Mouse (Mus musculus) lung, embryonic 14.5 days (tissue): ENCODE measurements around the gene Gphb5. TPM values are rescaled to one million over a fixed set of nuclear protein-coding genes. Genes with fewer than 3 reads are reported as not detected.

Experiments
- ATAC-seq: fragments of 200-750 bp; cut with Nextera tagmentation; 2 replicates; pipeline ENCODE4 v1.8.0; 2017; ENCODE audit warnings: mild to moderate bottlenecking, moderate TSS enrichment, moderate library complexity; ENCODE audit not compliant: insufficient read depth
- DNase-seq: peaks from one replicate; pipeline ENCODE4 v3.0.0-alpha.2; 2015
- H3K27ac ChIP-seq: fragments of 300-500 bp; sonication (generic); 2 replicates; pipeline ENCODE4 v1.5.1; 2014; ENCODE audit warnings: low read depth, mild to moderate bottlenecking, moderate library complexity
- H3K27me3 ChIP-seq: fragments of 300-500 bp; sonication (generic); 2 replicates; pipeline ENCODE4 v1.6.1; 2014; ENCODE audit warnings: low read length, control low read depth; ENCODE audit not compliant: insufficient read depth
- H3K36me3 ChIP-seq: fragments of 300-500 bp; sonication (generic); 2 replicates; pipeline ENCODE4 v1.6.1; 2014; ENCODE audit warnings: control low read depth; ENCODE audit not compliant: insufficient read depth
- H3K4me1 ChIP-seq: fragments of 300-500 bp; sonication (generic); 2 replicates; pipeline ENCODE4 v1.6.1; 2014; ENCODE audit warnings: antibody characterized with exemption, control low read depth; ENCODE audit not compliant: insufficient read depth
- H3K4me2 ChIP-seq: fragments of 300-500 bp; sonication (generic); 2 replicates; pipeline ENCODE4 v1.6.1; 2014; ENCODE audit warnings: mild to moderate bottlenecking
- H3K4me3 ChIP-seq: fragments of 300-500 bp; sonication (generic); 2 replicates; pipeline ENCODE4 v1.5.1; 2014; ENCODE audit warnings: low read depth, low read length
- H3K9ac ChIP-seq: fragments of 300-500 bp; sonication (generic); 2 replicates; pipeline ENCODE4 v1.6.1; 2014
- H3K9me3 ChIP-seq: fragments of 300-500 bp; sonication (generic); 2 replicates; pipeline ENCODE4 v1.6.1; 2016; ENCODE audit warnings: low read depth, low read length, control low read depth
- CTCF ChIP-seq: IDR thresholded peaks from 2 replicates; pipeline ENCODE4 v1.5.1; 2016; ENCODE audit warnings: antibody characterized with exemption, low read depth
- WGBS: fragments of 180-500 bp; shearing (Covaris S2); extraction: QIAGEN DNeasy Blood & Tissue Kit; methylation state at CpG from one replicate; pipeline ENCODE4 v1.1.7; 2014; 5-methylcytosine and 5-hydroxymethylcytosine counted together
- polyA plus RNA-seq: library from polyadenylated mRNA; unstranded; fragments of >200 nt; fragmentation: Nextera tagmentation; extraction: Ambion mirVana; gene quantifications from 2 replicates; pipeline ENCODE4 v1.2.1, GENCODE M21; 2014

Gene Gphb5
- polyA plus RNA-seq, 1 experiment from 2014 or later = not detected

- DNase-seq (no peak), ATAC-seq (no peak)
- no peak overlapping the region for H3K9ac ChIP-seq
- no peak for TF ChIP-seq CTCF
- WGBS = 77% methylated on average over 6 of the region's 6 CpGs
- no peak overlapping the region for H3K4me2 ChIP-seq
- no peaks in the 10 kb centered on the region for H3K9me3 ChIP-seq
- no peak overlapping the region for H3K27ac ChIP-seq
- no peak overlapping the region for H3K4me3 ChIP-seq
- no peaks in the 10 kb centered on the region for H3K36me3 ChIP-seq
- H3K4me1 ChIP-seq = no peaks in the 10 kb centered on the region
- no peaks in the 10 kb centered on the region for H3K27me3 ChIP-seq
Observed at GRCm38 (mm10) chr12:75376126-75376525, 40.5 kb downstream of the Gphb5 start.

- TF ChIP-seq CTCF = no peak
- no peaks in the 10 kb centered on the region for H3K36me3 ChIP-seq
- no peak for DNase-seq
- no peak overlapping the region for H3K9ac ChIP-seq
- H3K27me3 ChIP-seq = no peaks in the 10 kb centered on the region
- H3K9me3 ChIP-seq = no peaks in the 10 kb centered on the region
- no peak for ATAC-seq
- WGBS = 89% methylated on average over 12 of the region's 12 CpGs
- H3K4me3 ChIP-seq = no peak overlapping the region
- H3K4me1 ChIP-seq = no peaks in the 10 kb centered on the region
- no peak overlapping the region for H3K4me2 ChIP-seq
- no peak overlapping the region for H3K27ac ChIP-seq
Observed at GRCm38 (mm10) chr12:75375060-75375459, 41.5 kb downstream of the Gphb5 start.

GRCm38 (mm10) chr12:75374437-75374836 lies 42.1 kb downstream of the Gphb5 start:
- no peak overlapping the region for H3K27ac ChIP-seq
- no peak overlapping the region for H3K9ac ChIP-seq
- H3K4me1 ChIP-seq = no peaks in the 10 kb centered on the region
- H3K4me3 ChIP-seq = no peak overlapping the region
- ATAC-seq (no peak), DNase-seq (no peak)
- no peak for TF ChIP-seq CTCF
- no peaks in the 10 kb centered on the region for H3K27me3 ChIP-seq
- 86% methylated on average over 10 of the region's 10 CpGs for WGBS
- no peaks in the 10 kb centered on the region for H3K36me3 ChIP-seq
- H3K4me2 ChIP-seq = no peak overlapping the region
- no peaks in the 10 kb centered on the region for H3K9me3 ChIP-seq

GRCm38 (mm10) chr12:75369418-75369851 lies 47.1 kb downstream of the Gphb5 start:
- Histone ChIP-seq H3K4me3 (no peak overlapping the region), H3K27me3 (no peaks in the 10 kb centered on the region), H3K9ac (no peak overlapping the region), H3K36me3 (no peaks in the 10 kb centered on the region), H3K4me2 (no peak overlapping the region), H3K9me3 (no peaks in the 10 kb centered on the region), H3K4me1 (no peaks in the 10 kb centered on the region), H3K27ac (no peak overlapping the region)
- ATAC-seq = no peak; the same call in 1 of the 2 replicates
- no peak for TF ChIP-seq CTCF
- WGBS = 47% methylated on average over 2 of the region's 2 CpGs
- DNase-seq = no peak

GRCm38 (mm10) chr12:75368527-75368926 lies 48.1 kb downstream of the Gphb5 start:
- no peaks in the 10 kb centered on the region for H3K36me3 ChIP-seq
- H3K4me1 ChIP-seq = no peaks in the 10 kb centered on the region
- 80% methylated on average over 5 of the region's 5 CpGs for WGBS
- no peak overlapping the region for H3K4me3 ChIP-seq
- no peak overlapping the region for H3K9ac ChIP-seq
- H3K27me3 ChIP-seq = no peaks in the 10 kb centered on the region
- H3K9me3 ChIP-seq = no peaks in the 10 kb centered on the region
- no peak overlapping the region for H3K27ac ChIP-seq
- no peak overlapping the region for H3K4me2 ChIP-seq
- no peak for TF ChIP-seq CTCF
- ATAC-seq (no peak), DNase-seq (no peak)

- Histone ChIP-seq H3K27ac (no peak overlapping the region), H3K27me3 (no peaks in the 10 kb centered on the region), H3K9me3 (no peaks in the 10 kb centered on the region), H3K4me3 (no peak overlapping the region), H3K9ac (no peak overlapping the region), H3K4me2 (no peak overlapping the region), H3K36me3 (no peaks in the 10 kb centered on the region), H3K4me1 (no peaks in the 10 kb centered on the region)
- WGBS = 88% methylated on average over 6 of the region's 6 CpGs
- DNase-seq = no peak
- TF ChIP-seq CTCF = no peak
- ATAC-seq = no peak
Observed at GRCm38 (mm10) chr12:75367371-75367770, 49.2 kb downstream of the Gphb5 start.

GRCm38 (mm10) chr12:75365621-75366124 lies 50.9 kb downstream of the Gphb5 start:
- DNase-seq (no peak), ATAC-seq (no peak)
- Histone ChIP-seq H3K36me3 (no peaks in the 10 kb centered on the region), H3K4me2 (no peak overlapping the region), H3K27me3 (no peaks in the 10 kb centered on the region), H3K4me1 (no peaks in the 10 kb centered on the region), H3K27ac (no peak overlapping the region), H3K9me3 (no peaks in the 10 kb centered on the region), H3K4me3 (no peak overlapping the region), H3K9ac (no peak overlapping the region)
- 82% methylated on average over 14 of the region's 14 CpGs for WGBS
- no peak for TF ChIP-seq CTCF

GRCm38 (mm10) chr12:75364416-75364815 lies 52.2 kb downstream of the Gphb5 start:
- no peaks in the 10 kb centered on the region for H3K9me3 ChIP-seq
- H3K27ac ChIP-seq = no peak overlapping the region
- H3K4me1 ChIP-seq = peaks cover 1% of the 10 kb centered on the region; the same call in 1 of the 2 replicates
- ATAC-seq (no peak), DNase-seq (no peak)
- TF ChIP-seq CTCF = no peak
- H3K27me3 ChIP-seq = no peaks in the 10 kb centered on the region
- no peak overlapping the region for H3K4me3 ChIP-seq
- H3K9ac ChIP-seq = no peak overlapping the region
- no peak overlapping the region for H3K4me2 ChIP-seq
- 95% methylated on average over 4 of the region's 4 CpGs for WGBS
- no peaks in the 10 kb centered on the region for H3K36me3 ChIP-seq
